Mouse (Mus musculus) thymus, adult 2 months (tissue): ENCODE data around the gene Gal3st4. TPM values are rescaled to one million over a fixed set of nuclear protein-coding genes. Genes with fewer than 3 reads are reported as not detected.

Source experiments
- DNase-seq: peaks from one replicate; pipeline ENCODE4 v3.0.0; 2021
- H3K27ac ChIP-seq: fragments of 200-500 bp; 2 replicates; pipeline ENCODE4 v1.5.1; 2012; ENCODE audit warnings: low read length, control low read depth; ENCODE audit not compliant: control insufficient read depth, insufficient read depth
- H3K27me3 ChIP-seq: fragments of 200-500 bp; 2 replicates; pipeline ENCODE4 v1.6.1; 2012; ENCODE audit warnings: mild to moderate bottlenecking, low read length, moderate library complexity, mixed read lengths; ENCODE audit not compliant: control insufficient read depth, insufficient read depth
- H3K36me3 ChIP-seq: fragments of 200-500 bp; 2 replicates; pipeline ENCODE4 v1.6.1; 2012; ENCODE audit warnings: mild to moderate bottlenecking, low read length, moderate library complexity; ENCODE audit not compliant: control insufficient read depth, insufficient read depth
- H3K4me1 ChIP-seq: fragments of 200-500 bp; replicated peaks from 2 replicates; pipeline ENCODE4 v1.6.1; 2012; ENCODE audit warnings: low read length; ENCODE audit not compliant: control insufficient read depth, insufficient read depth
- H3K4me3 ChIP-seq: fragments of 200-500 bp; 2 replicates; pipeline ENCODE4 v1.5.1; 2012; ENCODE audit warnings: mild to moderate bottlenecking, low read length, control low read depth, moderate library complexity; ENCODE audit not compliant: control insufficient read depth, insufficient read depth
- CTCF ChIP-seq: fragments of 200-500 bp; IDR thresholded peaks from 2 replicates; pipeline ENCODE4 v1.5.1; 2012; ENCODE audit warnings: mild to moderate bottlenecking, control low read depth, low read length, moderate library complexity, borderline replicate concordance; ENCODE audit not compliant: control insufficient read depth, poor library complexity, insufficient read depth; ENCODE audit errors: extremely low read depth
- POLR2A ChIP-seq: fragments of 200-500 bp; IDR thresholded peaks from 2 replicates; pipeline ENCODE4 v1.6.1; 2012; ENCODE audit warnings: mild to moderate bottlenecking, low read length, control low read depth, moderate library complexity; ENCODE audit not compliant: control insufficient read depth, poor library complexity, insufficient read depth; ENCODE audit errors: extremely low read depth
- WGBS: fragments of 180-500 bp; shearing (Covaris S2); methylation state at CpG from one replicate; pipeline ENCODE4 v1.1.7; 2018; 5-methylcytosine and 5-hydroxymethylcytosine counted together
- polyA plus RNA-seq: library from polyadenylated mRNA; depleted of rRNA; stranded (reverse); fragments of >200 nt; gene quantifications from 2 replicates; pipeline ENCODE4 v1.2.3, GENCODE M21; 2012

The Gal3st4 gene
- polyA plus RNA-seq, 1 experiment, result 1.4 TPM

DNA sequence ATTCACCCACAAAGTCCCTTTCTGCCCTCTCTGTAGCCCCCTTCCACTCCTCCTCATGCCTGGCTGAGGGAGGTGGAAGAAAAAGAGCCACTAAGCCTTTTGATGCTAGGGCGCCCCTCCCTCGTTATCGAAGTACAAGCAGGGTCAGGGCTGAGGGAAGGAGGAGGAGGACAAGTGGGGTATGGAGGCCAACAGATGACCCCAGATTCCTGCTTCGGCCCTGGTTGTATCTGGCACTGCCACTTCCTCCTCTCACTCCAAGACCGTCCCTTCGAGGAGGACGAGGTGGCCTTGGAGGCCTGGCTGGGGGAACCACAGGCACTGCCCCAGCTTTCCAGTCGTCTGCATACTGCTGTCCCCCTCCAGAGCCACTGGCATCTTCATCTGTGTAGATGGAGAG lies 1.5 kb upstream of the Gal3st4 start:
- no peak for TF ChIP-seq POLR2A
- no peak for TF ChIP-seq CTCF
- no peak overlapping the region for H3K4me3 ChIP-seq
- WGBS, result 92% methylated on average over 8 of the region's 8 CpGs

GRCm38 (mm10) chr5:138271232-138271631 lies 1.4 kb downstream of the Gal3st4 start:
- DNase-seq, result no peak
- no peaks in the 10 kb centered on the region for H3K27me3 ChIP-seq
- WGBS, result 62% methylated on average over 3 of the region's 3 CpGs
- no peak for TF ChIP-seq CTCF
- no peak for TF ChIP-seq POLR2A
- no peak overlapping the region for H3K27ac ChIP-seq
- no peak overlapping the region for H3K4me3 ChIP-seq
- no peaks in the 10 kb centered on the region for H3K36me3 ChIP-seq
- no peaks in the 10 kb centered on the region for H3K4me1 ChIP-seq

More for the DNA sequence above, 1.5 kb upstream of the Gal3st4 start:
- Histone ChIP-seq H3K36me3 (no peaks in the 10 kb centered on the region), H3K27ac (no peak overlapping the region), H3K4me1 (peaks cover 3% of the 10 kb centered on the region; the same call in 1 of the 2 replicates), H3K27me3 (no peaks in the 10 kb centered on the region)
- no peak for DNase-seq

- no peaks in the 10 kb centered on the region for H3K27me3 ChIP-seq
- DNase-seq, result no peak
- 93% methylated on average over 4 of the region's 4 CpGs for WGBS
- peaks cover 2% of the 10 kb centered on the region for H3K4me1 ChIP-seq
- H3K36me3 ChIP-seq, result no peaks in the 10 kb centered on the region
- no peak for TF ChIP-seq CTCF
- no peak for TF ChIP-seq POLR2A
- H3K4me3 ChIP-seq, result no peak overlapping the region
- H3K27ac ChIP-seq, result no peak overlapping the region
Measured at GRCm38 (mm10) chr5:138268980-138269379, 3.7 kb downstream of the Gal3st4 start.

DNA sequence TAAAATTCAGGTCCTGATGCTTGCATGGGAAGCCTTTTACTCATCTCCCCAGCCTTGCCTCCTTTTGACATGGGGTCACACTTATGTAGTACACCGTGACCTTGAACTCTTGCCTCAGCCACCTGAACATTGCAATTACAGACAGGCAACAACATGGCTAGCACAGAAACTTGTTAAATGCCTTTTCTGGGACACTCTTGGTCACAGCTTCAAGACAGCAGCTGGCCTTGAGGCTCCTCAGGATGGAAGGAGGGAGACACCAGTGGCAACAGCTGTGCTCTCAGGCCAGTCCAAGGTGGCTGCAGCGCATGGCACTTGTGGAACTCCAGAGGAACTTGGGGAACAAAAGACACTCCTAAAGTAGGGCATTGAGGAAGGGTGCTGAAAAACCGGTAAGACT lies 5.5 kb downstream of the Gal3st4 start:
- Histone ChIP-seq H3K27ac (no peak overlapping the region), H3K4me3 (no peak overlapping the region), H3K36me3 (no peaks in the 10 kb centered on the region), H3K27me3 (no peaks in the 10 kb centered on the region), H3K4me1 (peaks cover 14% of the 10 kb centered on the region)
- TF ChIP-seq CTCF, result no peak
- no peak for TF ChIP-seq POLR2A
- WGBS, result 98% methylated on average over 3 of the region's 3 CpGs
- no peak for DNase-seq

- Histone ChIP-seq H3K4me1 (peaks cover 17% of the 10 kb centered on the region), H3K27ac (no peak overlapping the region), H3K36me3 (peaks cover 3% of the 10 kb centered on the region; the same call in 1 of the 2 replicates), H3K4me3 (no peak overlapping the region), H3K27me3 (no peaks in the 10 kb centered on the region)
- no peak for DNase-seq
- 96% methylated on average over 4 of the region's 4 CpGs for WGBS
- TF ChIP-seq POLR2A (no peak), CTCF (no peak)
Measured at GRCm38 (mm10) chr5:138265712-138266111, 6.9 kb downstream of the Gal3st4 start.

DNA sequence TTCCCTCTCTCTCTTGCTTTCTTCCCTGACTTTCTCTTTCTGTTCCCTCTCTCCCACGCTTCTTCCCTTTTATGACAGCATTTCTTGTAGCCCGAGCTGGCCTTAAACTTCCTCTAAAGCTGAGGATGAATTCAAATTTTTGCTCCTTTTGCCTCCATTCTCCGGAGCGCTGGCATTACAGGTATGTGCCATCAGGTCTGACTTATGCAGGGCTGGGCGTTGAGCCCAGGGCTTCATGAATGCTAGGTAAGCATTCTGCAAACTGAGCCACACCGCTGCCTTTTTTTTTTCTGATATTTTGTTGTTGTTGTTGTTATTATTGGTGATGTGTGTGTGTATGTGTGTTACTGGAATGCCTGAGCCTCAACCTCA lies 8.4 kb downstream of the Gal3st4 start:
- Histone ChIP-seq H3K4me1 (peaks cover 17% of the 10 kb centered on the region), H3K27me3 (no peaks in the 10 kb centered on the region), H3K4me3 (peak overlapping the region; percentile 92), H3K36me3 (peaks cover 8% of the 10 kb centered on the region; the same call in 1 of the 2 replicates), H3K27ac (0 out of 2 replicates have a peak overlapping the region, but pooled peaks have one; percentile 8)
- WGBS, result 6% methylated on average over 6 of the region's 6 CpGs
- DNase-seq, result no peak
- TF ChIP-seq CTCF, result no peak
- TF ChIP-seq POLR2A, result no peak
